Mouse (Mus musculus): ENCODE results near the gene Gfer. TPM values are rescaled to one million over a fixed set of nuclear protein-coding genes. Genes with fewer than 3 reads are reported as not detected.
A peak's percentile ranks its signal among the peaks of the same experiment; 100 is the strongest.
"Not testable (repeated sequence)": the region's sequence is repeated elsewhere in the genome, so short reads cannot be mapped to it uniquely, and the experiment has no call there.

Gfer gene
- total RNA-seq, 2 experiments from 2014 or later = 24.0 to 24.3 TPM

- peak; percentile 63 to 64 for DNase-seq
Observed at GRCm38 (mm10) chr17:24687146-24687595, 8.8 kb downstream of the Gfer start.

GRCm38 (mm10) chr17:24686514-24686913, 9.4 kb downstream of the Gfer start:
- peak in 1 of 2 experiments; percentile 28 for DNase-seq

- DNase-seq = no peak
Observed at GRCm38 (mm10) chr17:24677500-24678080, 18.4 kb downstream of the Gfer start.

- DNase-seq = no peak
Observed at GRCm38 (mm10) chr17:24676877-24677276, 19.1 kb downstream of the Gfer start.

GRCm38 (mm10) chr17:24676187-24676586, 19.8 kb downstream of the Gfer start:
- DNase-seq = peak; percentile 59 to 81

DNA sequence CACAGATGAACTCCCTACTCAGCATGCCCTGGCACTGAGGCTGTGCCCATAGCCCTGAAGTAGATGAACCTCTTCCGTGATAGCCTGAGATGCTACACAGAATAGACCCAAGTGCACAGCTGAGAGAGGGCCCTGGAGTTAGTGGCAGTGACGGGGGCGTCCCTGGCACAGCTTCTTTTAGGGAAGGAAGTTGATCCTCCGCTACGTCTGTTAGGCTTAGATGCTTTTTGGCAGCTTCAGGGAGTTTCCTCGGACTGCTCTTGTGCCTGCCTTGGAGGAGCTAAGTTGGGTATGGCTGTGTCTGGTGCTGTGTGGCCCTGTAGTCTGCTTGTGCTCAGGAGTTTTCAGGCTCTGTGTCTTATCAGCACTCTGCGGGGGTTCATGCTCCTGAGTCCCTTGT, 21.7 kb downstream of the Gfer start:
- no peak for DNase-seq

- DNase-seq = peak; percentile 60 to 82
Observed at GRCm38 (mm10) chr17:24672141-24672540, 23.8 kb downstream of the Gfer start.

DNA sequence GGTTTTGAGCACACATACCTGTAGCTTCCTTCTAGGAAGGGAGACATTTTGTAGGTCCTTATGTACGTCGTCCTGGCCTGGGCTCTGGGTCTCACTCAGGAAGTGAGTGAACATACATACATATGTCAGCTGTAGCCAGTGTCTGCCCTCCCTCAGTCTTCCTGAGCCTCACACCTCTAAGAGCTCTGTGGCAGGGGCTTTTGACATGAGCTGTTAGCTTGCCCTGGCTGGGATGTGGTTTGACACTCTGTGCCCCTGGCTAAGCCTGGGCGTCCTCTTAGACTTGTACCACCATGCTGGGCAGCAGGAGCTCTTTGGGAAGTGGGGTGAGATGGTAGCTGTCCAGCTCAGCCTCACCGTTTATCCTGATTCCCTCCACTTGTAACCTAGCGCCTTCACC, 24.6 kb downstream of the Gfer start:
- no peak for DNase-seq

DNA sequence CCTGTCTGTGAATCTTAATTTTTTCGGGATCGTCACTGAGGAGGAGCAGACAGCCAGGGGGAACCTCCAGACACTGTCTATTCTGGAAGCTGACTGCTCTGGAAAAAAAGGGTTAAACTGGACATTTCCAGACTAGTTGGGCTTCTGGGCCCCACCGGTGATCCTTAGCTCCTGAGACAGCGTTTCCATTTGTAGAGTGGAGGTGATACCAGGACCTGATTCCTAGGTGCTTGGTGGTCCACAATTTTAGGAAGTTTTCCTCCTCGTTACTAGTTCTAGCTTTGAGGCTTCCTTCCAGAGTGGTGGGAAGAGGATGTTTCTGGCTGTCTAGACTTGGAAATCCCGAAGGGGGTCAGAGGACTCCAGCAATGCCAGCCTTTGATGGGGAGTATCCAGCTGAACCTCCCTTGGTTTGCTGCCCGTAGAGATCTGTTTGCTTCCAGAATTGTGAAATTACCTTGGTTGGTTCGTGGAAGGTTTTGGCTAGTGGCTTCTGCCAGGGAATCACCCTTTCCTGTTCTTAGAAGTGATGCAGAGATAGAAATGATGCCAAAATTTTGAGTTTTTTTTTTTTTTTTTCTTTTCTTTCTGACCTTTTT, 25.6 kb downstream of the Gfer start:
- no peak for DNase-seq

DNA sequence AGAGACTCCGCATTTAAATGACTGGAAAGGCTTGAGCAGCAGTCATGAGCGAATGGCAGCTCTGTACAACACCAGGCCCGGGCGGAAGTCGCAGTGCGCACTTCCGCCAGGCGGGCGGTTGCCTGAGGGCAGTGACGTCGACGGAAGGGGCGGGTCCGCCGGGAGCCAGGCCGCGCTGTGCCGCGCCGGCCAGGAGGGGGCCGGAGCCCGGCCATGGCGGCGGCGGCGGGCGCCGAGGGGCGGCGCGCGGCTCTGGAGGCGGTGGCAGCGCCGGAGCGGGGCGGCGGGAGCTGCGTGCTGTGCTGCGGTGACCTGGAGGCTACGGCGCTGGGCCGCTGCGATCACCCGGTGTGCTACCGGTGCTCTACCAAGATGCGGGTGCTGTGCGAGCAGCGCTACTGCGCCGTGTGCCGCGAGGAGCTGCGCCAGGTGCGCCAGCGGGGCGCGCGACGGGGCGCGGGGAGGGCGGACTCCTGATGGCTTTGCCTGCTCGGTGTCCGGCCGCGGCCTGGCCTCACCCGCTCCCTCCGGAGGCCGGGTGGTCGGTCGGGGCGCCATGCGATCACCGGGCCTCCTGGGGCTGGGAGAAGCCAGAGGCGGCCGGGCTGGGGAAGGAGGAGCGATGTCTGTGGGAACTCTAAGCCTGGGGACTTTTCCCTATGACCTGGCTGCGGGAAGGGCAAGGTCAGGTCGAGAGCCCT, 26.3 kb downstream of the Gfer start, which contains the start of gene Zfp598:
Gene Zfp598, plus strand, starts transcription at position 143 of the 701 bp plus-strand sequence.
- peak; percentile 95 to 96 for DNase-seq

DNA sequence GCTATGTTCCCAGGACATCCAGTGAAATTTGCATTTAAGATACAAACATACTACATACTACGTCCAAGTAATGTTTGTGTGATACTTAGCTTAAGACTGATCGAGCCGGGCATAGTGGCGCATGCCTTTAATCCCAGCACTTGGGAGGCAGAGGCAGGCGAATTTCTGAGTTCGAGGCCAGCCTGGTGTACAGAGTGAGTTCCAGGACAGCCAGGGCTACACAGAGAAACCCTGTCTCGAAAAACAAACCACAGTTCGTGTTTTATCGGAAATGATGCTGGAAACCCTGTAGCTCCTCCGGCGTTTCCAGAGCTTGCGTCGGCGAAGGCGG, 26.8 kb downstream of the Gfer start:
- DNase-seq = not testable (repeated sequence)

- DNase-seq = peak; percentile 74 to 79
Observed at GRCm38 (mm10) chr17:24667416-24667815, 28.5 kb downstream of the Gfer start.

GRCm38 (mm10) chr17:24667011-24667410, 28.9 kb downstream of the Gfer start:
- not testable (repeated sequence) for DNase-seq

- DNase-seq = no peak
Observed at GRCm38 (mm10) chr17:24658017-24658758, 37.8 kb downstream of the Gfer start, which contains the start of gene Npw. Gene Npw, minus strand, starts transcription at chr17:24658457.

DNA sequence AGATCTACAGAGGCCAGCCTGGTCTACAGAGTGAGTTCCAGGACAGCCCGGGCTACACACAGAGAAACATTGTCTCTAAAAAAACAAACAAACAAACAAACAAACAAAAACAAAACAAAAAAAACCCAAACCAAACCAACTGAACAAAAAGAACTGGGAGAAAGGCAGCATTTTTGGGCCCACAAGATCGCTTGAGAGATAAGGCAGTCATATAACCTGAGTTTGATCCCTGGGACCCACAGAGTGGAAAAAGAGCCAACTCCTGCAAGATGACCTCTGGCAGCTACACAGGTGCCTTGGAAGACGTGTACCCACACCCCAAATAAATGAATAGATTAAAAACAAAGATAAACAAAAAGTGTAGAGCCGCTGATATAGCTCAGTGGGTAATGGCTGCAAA, 41.0 kb downstream of the Gfer start:
- no peak for DNase-seq

DNA sequence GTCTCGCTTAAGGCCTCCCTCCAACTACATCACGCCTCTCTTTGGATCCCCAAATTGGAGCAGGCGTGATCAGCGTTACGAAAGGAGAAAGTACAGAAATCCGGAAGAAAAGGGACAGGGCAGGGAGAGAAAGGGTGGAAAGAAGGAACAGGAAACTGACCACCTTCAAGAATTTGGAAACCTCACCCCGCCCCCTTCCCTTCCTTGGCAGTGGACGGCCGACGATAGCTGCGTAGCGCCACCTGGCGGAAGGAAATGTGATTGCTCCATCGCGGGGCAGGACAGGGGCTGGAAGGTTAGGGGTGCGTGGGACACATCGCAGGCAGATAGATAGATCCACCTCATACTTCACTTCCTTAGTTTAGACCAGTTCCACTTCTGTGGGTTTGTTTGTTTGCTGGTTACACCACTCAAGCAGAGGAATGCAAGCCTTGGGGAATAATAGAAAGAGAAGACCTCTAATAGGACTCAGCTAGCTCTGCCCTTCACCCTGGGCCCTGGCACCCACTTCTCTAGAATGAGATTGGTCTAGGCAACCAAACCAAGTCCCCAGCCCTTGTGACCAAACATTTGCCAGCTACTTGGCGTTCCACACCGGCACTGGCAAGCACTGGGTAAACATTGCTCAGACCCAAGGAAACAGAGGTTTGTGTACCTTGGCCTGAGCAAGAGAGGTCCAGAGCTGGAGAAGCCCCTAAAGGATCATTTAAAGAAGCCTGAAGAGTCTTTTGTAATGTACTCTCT, 41.8 kb downstream of the Gfer start:
- DNase-seq = peak; percentile 80 to 89

DNA sequence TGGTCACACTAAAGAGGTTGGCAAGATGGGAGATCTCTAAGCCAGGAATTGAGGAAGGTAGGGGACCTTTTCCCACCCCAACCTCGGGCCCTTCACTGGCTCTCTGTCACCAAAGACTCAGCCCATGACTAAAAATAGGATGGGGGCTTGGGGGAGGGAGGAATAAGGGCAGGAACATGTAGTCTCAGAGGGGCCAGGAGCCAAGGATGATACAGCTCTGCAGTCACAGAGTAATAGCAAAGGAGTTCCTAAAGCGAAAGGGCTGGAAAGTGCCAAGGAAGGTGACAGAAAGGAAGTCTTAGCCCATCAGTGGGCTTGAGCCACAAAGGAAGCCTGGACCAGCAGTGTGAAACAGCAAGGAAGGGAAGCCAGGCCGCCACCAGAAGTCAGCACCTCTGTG, 44.1 kb downstream of the Gfer start:
- peak in 1 of 2 experiments; percentile 10 for DNase-seq

DNA sequence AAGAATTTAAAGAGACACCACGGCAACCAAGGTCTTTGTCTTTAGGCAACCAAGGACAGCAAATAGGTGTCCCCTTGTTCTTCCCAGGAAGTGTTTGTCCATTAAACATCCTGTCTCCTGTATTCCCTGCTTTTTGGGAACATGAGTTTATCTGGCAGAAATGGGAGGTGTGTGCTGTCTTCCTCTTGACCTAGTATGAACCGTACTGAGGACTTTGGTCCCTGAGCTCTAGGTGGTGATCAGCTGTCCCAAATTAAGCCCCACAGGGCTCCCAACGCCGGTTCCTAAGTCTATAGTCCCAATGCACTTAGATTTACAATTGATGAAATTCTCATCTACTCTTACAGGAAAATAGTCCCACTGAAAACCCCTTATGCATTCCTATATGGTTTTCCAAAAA, 45.2 kb downstream of the Gfer start:
- no peak for DNase-seq

- peak; percentile 77 to 80 for DNase-seq
Observed at GRCm38 (mm10) chr17:24650070-24650616, 45.8 kb downstream of the Gfer start, which contains the start of gene Slc9a3r2. Gene Slc9a3r2, minus strand, starts transcription at chr17:24650327.

GRCm38 (mm10) chr17:24649581-24650069, 46.3 kb downstream of the Gfer start:
- peak; percentile 78 to 84 for DNase-seq

DNA sequence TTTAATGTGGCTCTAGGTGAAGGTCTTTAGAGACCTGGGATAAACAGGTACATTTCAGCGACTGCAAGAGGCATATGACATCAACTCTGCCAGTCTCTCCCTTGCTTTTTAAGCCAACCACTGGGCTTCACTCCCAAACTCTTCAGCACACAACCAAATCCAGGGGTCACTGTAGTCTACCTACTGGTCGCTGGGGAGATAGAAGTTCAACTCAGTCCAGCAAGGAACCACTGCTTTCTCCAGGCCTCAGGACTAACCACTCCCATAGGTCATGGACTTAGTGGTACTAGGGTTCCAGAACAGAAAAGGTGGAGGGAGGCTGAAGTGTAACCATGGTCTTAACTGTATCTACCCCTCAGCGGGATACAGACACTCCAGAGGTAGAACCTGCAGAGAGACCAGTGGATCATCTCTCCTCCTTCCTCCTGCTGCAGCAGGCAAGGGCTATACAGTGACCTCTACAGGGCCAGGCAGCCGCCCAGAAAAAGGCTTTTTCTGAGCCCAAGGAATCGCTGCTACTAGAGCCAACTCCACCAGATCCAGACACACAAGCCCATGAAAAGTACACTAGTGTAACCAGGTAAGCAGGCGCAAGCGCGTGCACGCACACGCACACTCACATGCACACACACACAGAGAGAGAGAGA, 47.1 kb downstream of the Gfer start:
- DNase-seq = peak in 1 of 2 experiments; percentile 30

All from heart, adult 18-20 months (tissue).